Mouse (Mus musculus) embryonic stem cell, embryonic (primary cell): ENCODE data around the gene Dhrs7.

Experiments
- CTCF ChIA-PET, 4 experiments: fragments of 300-600 bp in 2 of 4; fragments of 350-600 bp in 2 of 4; sonication (Branson Sonifier 250); formaldehyde crosslinking; loops; one replicate each; lab custom pipeline; 2022; ENCODE audit warnings: inconsistent platforms in 2 of 4; lab: Charles Lee
- POLR2A ChIA-PET, 4 experiments: fragments of 300-600 bp in 2 of 4; fragments of 350-600 bp in 2 of 4; sonication (Branson Sonifier 250); formaldehyde crosslinking; loops; one replicate each; lab custom pipeline; 2022; ENCODE audit warnings: antibody characterized with exemption in 4 of 4, inconsistent platforms in 1 of 4; lab: Charles Lee

The Dhrs7 gene

DNA sequence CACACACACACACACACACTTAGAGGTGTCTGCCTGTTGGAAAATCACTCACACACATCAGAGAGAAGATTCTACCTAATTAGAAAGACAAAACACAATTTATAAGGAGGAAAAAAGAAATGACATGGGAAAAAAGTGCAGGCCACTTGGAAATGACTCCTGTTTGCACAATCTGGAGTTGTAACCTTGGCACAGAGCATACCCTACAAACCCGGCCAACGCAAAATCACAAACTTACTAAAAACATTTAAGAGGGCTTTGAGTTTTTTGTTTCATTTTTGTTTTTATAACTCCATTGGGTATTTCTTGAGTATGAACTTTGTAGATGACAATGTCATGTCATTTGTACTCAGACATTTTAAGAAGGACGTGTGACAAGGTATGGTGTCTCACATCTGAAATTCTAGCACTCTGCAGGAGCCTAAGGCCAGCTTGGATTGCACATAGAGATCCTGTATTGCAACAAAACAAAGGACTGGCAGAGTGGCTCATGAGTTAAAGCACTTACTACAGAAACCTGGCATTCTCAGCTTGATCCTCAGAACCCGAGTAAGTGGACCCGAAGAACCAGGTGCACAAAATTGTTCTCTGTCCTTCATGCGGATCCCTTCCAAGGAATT lies 6.9 kb upstream of the Dhrs7 start:
- ChIA-PET POLR2A (no interaction called here), CTCF (interaction anchor here in 1 of 4 experiments (0.6 kb wide), 1 partner anchor 274 kb away, joined by 3 read pairs; no protein-coding TSS in a partner anchor)

DNA sequence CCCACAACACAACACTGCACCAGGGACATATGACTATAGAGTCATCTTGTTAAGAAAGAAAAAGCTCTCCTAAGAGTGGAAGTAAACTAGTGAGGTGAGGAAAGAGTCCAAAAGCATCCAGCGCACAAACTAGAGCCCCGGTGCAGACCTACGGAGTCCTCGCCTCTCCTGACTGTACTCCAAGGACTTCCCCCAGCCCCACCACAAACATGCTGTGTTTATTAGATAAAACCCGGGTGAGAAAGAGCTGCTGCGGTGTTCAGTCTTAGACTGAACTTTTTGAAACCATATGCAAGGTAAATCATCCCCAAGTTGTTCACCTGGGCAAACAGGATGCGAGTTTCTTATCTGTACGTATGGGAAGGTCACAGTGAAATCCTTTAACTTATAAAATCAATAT lies 6.2 kb upstream of the Dhrs7 start:
- POLR2A ChIA-PET = interaction anchor here in 1 of 4 experiments (1.7 kb wide), 1 partner anchor 89 kb away, joined by 5 read pairs; no protein-coding TSS in a partner anchor
- CTCF ChIA-PET = interaction anchor here in 1 of 4 experiments (1.0 kb wide), 1 partner anchor 10 kb away, joined by 3 read pairs; no protein-coding TSS in a partner anchor

DNA sequence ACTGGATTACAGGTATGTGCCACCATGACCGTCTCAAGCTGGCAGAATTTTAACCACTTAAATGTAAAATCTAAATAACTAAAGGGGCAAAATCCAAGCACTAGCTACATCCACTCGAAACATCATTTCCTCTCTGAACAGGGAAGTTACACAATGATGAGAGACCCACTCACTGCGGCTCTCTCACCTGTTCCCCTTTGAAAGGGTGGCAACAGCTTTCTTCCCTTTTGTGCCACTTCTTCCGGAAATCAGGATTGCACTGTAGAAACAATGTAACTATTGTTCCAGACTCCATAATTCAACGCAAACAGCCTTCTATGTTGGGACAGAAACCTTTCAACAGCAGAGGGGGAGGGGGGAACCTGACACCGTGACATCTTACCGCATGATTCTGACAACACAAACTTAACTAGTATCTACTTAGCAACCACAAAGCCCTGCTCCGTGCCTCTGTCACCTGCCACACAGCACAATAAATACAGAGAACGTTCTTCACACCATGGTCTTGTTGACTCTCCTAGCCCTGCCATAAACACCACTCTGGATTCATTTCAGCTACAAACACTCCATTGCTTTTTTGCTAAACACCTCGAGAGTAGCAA lies 3.3 kb upstream of the Dhrs7 start:
- ChIA-PET POLR2A (interaction anchor here in 1 of 4 experiments (1.3 kb wide), 1 partner anchor 13 kb away, joined by 4 read pairs; no protein-coding TSS in a partner anchor), CTCF (no interaction called here)

DNA sequence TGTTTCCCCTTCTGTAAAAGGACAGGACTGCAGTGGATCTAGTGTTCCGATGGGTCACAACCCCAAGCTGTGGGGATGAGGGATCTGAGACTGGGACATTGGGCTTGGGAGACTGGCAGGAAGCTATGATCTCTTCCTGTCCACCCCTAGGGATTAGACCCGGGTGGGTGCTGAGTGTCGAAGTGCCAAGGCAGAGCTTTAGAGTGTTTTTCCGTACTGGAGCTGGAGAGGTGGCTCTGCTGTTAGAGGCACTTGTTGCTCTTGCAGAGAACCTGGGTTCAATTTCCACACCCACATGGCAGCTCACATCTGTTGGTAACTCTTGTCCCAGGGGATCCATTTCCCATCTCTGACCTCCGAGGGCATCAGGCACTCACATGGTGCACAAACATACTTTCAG lies 1.3 kb upstream of the Dhrs7 start:
- CTCF ChIA-PET = interaction anchor here in 1 of 4 experiments (1.2 kb wide), 1 partner anchor 13 kb away, joined by 3 read pairs; no protein-coding TSS in a partner anchor
- POLR2A ChIA-PET = interaction anchor here in 1 of 4 experiments (1.4 to 2.1 kb wide), 2 partner anchors 8 to 13 kb away, joined by 4 to 13 read pairs; no protein-coding TSS in a partner anchor

DNA sequence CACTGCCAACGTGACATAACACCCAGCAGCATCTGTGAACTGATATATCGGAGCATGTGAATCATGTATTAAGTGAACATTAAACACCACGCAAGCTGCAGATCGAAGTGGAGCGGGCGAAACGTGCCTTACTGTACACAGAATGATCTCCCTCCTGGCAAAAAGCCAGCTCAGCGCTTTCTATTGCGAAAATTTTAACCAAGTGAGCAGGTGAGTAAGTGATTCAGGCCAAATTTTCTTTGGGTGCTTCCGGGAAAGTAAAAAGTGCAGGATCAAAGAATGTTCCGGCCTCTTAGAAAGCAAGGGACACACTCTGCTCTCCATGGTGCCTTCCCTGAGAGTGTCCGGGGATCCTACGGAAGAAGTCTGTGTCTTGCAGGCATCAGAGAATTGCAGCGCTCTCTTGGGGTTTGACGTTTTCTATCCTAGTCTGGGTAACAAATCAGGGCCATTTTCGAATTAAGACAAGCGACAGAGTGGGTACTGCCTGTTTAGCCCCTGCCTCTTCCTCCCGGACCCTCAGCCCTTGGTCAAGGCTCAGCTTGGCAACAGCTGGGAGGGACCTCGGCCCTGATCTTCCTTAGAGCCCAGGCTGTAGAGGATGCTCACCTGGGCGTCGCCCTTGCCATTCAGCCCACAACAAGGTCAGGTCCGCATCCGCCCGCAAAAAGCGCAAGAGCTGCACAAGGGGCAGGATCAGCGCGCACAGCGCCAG lies 532 bp downstream of the Dhrs7 start:
- CTCF ChIA-PET = interaction anchor here in 3 of 4 experiments (0.6 to 2.3 kb wide), 10 partner anchors 8 to 362 kb away, joined by 3 to 11 read pairs (median 4); partner anchors contain the start of gene Gm4756 (in 1 of the 3)
- POLR2A ChIA-PET = interaction anchor here (0.6 to 2.1 kb wide), 14 partner anchors 10 to 1371 kb away, joined by 3 to 21 read pairs (median 4); partner anchors contain the start of genes Gm4756 (in 1 of the 4), Jkamp (in 1 of the 4) and L3hypdh (in 1 of the 4)

DNA sequence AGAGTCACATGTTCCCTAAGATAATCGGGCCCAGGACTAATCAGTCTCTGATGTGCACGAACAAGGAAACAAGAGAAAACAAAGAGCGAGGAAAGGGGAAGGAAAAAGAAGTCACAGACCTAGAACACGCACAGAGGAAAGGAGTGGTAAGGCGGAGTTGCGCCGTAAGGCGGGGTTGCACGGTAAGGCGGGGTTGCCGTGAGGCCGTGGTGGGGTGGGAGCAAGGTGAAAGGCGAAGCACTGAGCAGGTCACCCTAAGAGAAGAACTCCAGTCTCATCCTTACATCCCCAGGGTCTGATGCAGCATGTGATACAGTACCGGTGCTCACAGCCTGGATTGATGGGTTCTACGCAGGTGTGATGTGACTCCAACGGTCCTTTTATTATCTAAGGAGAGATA lies 8.9 kb downstream of the Dhrs7 start:
- ChIA-PET CTCF (interaction anchor here in 3 of 4 experiments (0.6 to 2.7 kb wide), 9 partner anchors 8 to 195 kb away, joined by 3 to 29 read pairs (median 5); partner anchors contain the start of gene Dhrs7 (in 2 of the 3)), POLR2A (no interaction called here)

DNA sequence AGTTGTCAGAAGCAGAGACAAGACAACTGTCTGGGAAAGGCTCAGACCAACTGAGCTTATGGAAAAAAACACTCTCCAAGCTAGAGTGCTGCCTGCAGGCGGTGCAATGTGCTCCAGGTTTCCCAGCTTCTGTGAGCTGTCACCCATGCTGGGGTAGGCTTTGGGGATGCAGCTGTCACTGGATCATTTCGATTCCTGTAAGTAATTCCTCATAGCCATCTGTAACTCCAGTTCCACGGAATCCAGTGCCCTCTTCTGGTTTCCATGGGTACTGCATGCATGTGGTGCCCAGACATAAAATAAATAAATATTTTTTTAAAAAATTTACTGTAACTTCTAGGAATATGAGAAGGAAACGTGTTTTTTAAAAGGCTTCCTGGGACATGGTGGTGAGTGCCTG lies 10.0 kb downstream of the Dhrs7 start:
- CTCF ChIA-PET = interaction anchor here (0.5 to 2.7 kb wide), 16 partner anchors 9 to 1064 kb away, joined by 3 to 29 read pairs (median 4); partner anchors contain the start of gene Dhrs7 (in 1 of the 4)
- POLR2A ChIA-PET = interaction anchor here in 1 of 4 experiments (0.6 kb wide), 1 partner anchor 10 kb away, joined by 4 read pairs; no protein-coding TSS in a partner anchor

DNA sequence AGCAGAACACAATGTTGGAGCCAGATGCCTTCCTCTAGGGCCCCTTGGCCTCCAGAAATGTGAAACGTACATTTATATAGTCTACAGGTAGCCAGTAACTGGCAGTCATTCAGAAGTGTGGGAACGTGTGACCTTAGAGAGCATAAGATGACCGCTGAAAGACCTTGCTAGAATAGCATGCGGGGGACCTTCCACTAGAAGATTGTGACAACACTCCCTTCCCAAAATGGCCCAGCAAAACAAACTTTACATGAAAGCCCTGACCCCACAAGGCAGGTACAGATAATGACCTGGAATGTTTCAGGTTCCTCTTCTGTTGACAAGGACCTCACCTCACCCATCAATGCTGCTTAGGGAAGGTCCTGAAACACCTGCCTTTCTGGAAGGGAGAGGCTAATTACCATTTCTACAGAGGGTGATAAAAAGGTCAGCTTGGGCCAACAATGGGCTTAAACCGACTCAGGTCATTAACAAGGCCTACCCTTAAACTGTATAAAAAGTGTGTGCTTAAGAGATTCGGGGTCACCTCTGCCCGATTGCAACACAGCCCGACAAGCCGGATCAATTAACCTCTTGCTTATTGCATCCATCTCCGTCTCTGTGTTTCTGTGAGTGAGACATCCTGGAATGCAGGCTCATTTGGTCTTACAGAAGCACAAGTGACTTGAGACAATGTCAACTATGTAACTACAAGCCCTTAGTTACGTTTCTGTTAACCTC lies 14.9 kb downstream of the Dhrs7 start, which contains the start of gene Gm4756:
Gene Gm4756, minus strand, starts transcription at position 51 of the 720 bp plus-strand sequence.
- CTCF ChIA-PET = interaction anchor here in 2 of 4 experiments (0.6 to 3.1 kb wide), 3 partner anchors 15 to 188 kb away, joined by 3 to 10 read pairs (median 7); partner anchors contain the start of gene Dhrs7 (in 1 of the 2)
- POLR2A ChIA-PET = interaction anchor here in 3 of 4 experiments (0.6 to 2.4 kb wide), 9 partner anchors 14 to 1189 kb away, joined by 3 to 21 read pairs (median 3); partner anchors contain the start of genes Dhrs7 (in 1 of the 3) and Pcnx4 (in 1 of the 3)

DNA sequence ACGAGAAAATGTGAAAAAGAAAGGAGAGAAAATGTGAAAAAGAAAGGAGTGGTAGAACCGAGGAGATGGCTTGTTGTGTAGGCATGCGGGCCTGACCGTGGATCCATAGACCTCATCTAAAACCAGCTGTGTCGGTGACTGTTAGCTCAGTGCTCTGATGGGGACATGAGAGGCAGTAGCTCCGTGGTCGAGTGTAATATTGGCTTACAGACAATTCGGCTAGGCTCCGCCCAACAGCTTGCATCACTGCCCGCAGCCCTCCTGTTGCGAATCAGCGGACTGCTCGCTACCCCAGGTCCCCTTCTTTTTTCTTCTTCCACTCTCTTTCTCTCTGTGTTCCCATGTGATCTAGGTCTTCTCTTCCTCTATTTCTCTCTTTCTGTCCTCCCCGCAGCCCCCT lies 15.8 kb downstream of the Dhrs7 start:
- POLR2A ChIA-PET = interaction anchor here in 3 of 4 experiments (0.6 to 2.4 kb wide), 7 partner anchors 15 to 324 kb away, joined by 3 to 21 read pairs (median 5); partner anchors contain the start of gene Dhrs7 (in 1 of the 3)
- CTCF ChIA-PET = interaction anchor here in 2 of 4 experiments (2.7 to 3.1 kb wide), 2 partner anchors 187 kb away, joined by 7 to 10 read pairs; no protein-coding TSS in a partner anchor

DNA sequence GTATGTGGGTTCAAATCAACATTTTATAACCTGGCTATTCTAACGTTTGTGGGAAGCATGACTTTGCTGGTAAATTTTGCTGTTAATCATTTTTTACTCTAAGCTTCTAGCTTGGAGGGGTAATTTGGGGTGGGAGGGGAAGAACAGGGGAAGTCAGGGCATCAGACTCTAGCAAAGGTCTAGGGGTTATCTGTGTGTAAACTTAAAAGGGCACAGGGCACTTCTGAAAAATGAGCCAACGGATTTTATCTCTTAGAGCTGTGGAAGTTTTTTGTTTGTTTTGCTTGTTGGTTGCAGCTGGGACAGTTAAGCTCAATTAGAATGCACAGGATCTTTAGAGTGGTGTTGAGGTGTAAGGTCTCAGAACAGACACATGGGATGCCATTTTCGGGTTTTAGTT lies 26.7 kb downstream of the Dhrs7 start:
- CTCF ChIA-PET = no interaction called here
- POLR2A ChIA-PET = interaction anchor here in 1 of 4 experiments (0.6 kb wide), 3 partner anchors 27 to 131 kb away, joined by 3 to 8 read pairs (median 3); no protein-coding TSS in a partner anchor

DNA sequence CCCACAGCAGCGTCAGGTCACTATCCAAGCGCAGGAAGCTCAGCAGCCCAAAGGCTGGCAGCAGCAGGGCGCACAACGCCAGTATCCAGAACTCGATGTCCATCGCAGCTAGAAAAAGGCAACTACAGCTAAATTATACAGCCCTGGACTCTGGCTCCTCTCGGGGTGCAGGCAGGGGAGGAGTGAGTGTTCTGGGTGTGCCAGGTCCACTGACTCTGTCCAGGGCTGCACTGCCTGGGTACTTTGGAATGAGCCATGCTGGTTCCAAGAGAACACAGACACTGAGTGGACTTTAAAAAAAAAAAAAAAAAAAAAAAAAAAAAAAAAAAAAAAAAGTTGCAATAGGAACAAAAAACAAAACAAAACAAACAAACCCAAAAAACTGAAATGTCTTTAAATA lies 36.0 kb downstream of the Dhrs7 start:
- CTCF ChIA-PET = no interaction called here

DNA sequence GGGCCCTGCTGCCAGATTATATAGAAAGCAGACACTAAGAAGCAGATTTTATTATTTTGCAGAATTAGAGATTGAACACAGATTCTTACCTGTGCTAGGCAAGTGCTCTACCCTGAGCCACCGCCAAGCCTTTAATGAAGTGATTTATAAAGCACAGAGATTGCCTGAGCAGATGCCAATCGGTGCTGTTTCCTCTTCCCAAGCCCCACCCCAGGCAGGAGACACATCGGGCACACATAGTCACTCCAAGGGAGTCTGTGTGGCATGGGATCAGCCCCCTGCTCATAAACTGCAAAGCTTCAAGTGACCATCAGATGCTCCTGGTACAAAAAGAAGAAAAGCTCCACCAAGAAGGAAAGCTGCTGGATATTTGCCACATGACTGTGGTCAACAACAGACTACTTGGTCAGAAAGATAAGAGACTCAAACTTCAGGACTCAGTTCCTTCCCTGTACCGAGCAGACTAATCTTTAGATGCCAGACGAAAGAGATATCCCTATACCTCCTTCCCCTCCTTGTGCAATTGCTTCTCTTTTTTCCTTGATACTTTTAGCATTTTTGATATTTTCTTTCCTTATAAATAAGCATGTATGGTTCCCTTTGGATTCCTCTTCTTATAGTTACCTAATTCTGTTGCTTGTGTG lies 41.7 kb downstream of the Dhrs7 start:
- ChIA-PET CTCF (no interaction called here), POLR2A (no interaction called here)

More for the DNA sequence above, 36.0 kb downstream of the Dhrs7 start:
- POLR2A ChIA-PET = no interaction called here

DNA sequence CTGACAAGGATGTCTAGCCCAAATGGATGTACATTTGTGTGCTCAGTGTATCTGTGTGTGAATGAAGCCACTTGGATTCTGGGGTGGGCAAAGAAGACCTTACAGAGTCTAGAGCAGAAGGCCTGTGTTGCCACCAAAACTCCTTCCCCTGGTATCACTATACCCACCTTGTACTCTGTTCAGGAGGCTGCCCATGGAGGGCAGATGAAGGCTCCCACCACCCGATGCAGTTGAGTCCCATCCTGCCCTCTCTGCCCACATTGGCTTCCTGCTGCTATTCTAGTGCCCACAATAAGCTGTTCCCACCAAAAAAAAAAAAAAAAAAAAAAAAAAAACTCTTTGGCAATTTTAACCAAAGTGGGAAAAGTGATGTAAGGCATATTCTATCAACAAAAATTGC lies 43.3 kb downstream of the Dhrs7 start:
- ChIA-PET POLR2A (no interaction called here), CTCF (interaction anchor here in 2 of 4 experiments (0.6 kb wide), 2 partner anchors 22 to 159 kb away, joined by 4 to 12 read pairs; no protein-coding TSS in a partner anchor)

DNA sequence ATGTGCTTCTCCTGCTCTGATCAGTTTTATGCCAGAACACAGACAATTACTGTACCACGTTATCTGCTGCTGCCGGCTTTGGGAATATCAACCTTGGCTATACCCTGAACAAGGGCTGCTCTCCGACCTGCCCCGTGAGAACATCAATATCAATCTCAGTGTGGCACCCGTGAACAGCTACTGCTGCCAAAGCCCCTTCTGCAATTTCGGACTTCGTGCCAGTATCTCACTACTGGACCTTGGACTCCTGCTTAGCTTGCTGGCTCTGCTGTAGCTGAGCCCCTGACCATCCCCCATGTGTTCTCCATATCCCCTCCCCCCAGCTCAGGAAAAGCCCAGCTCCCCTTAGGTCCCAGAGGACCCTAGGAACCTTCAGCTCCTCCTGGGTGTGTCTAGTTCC lies 43.9 kb downstream of the Dhrs7 start:
- ChIA-PET POLR2A (no interaction called here), CTCF (interaction anchor here in 2 of 4 experiments (0.6 kb wide), 2 partner anchors 23 to 158 kb away, joined by 4 to 12 read pairs; no protein-coding TSS in a partner anchor)

DNA sequence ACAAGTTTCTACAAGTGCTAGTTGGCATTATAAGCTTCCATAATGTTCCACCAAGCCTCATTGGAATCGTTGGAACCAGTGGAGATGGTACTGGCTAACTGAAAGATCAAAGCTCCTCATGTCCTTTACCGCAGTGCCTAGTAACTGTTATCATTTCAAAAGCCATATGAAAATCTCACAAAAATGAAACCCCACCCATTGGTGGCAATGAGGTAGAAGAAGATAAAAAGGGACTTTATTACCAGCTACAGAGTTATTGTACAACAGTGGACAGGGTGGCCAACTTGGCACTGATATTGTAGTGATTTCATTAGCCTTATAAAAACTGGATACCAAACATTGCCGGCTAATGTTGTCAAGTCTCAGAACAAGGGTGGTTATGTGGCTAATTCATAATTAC lies 52.7 kb downstream of the Dhrs7 start:
- ChIA-PET CTCF (interaction anchor here in 1 of 4 experiments (0.9 to 1.5 kb wide), 2 partner anchors 150 to 750 kb away, joined by 3 to 4 read pairs; no protein-coding TSS in a partner anchor), POLR2A (no interaction called here)
